ENCODE assay signal across 8 mouse cellular contexts in genomic region chr1:92831188-92832001, GRCm38 (mm10). TPM values are rescaled to one million over a fixed set of nuclear protein-coding genes. Genes with fewer than 3 reads are reported as not detected.
DNase-seq lines count a peak whose midpoint lies in the region; ATAC-seq and TF ChIP-seq lines count a peak whose summit lies in the region.

Gene Gpc1, plus strand, starts transcription at chr1:92831645.

- peak within 1 kb of the TSS; percentile 79 for H3K4me2 ChIP-seq in forebrain, embryonic 12.5 days
- H3K4me2 ChIP-seq in heart, embryonic 15.5 days = peak within 1 kb of the TSS; percentile 95
- H3K4me2 ChIP-seq in liver, embryonic 13.5 days = peak within 1 kb of the TSS; percentile 72
- H3K4me2 ChIP-seq in neural tube, embryonic 11.5 days (ENCODE audit: low read depth) = peak within 1 kb of the TSS; percentile 66
- peak within 1 kb of the TSS; percentile 93 for H3K4me2 ChIP-seq in stomach, postnatal 0 days (replicated peaks; ENCODE audit: low read depth)

- no peaks in the 10 kb centered on the region for H3K9me3 ChIP-seq in forebrain, embryonic 12.5 days
- H3K9me3 ChIP-seq in heart, embryonic 15.5 days (replicated peaks) = no peaks in the 10 kb centered on the region
- no peaks in the 10 kb centered on the region for H3K9me3 ChIP-seq in liver, embryonic 13.5 days (replicated peaks)
- no peaks in the 10 kb centered on the region for H3K9me3 ChIP-seq in neural tube, embryonic 11.5 days (ENCODE audit: control insufficient read depth, low read length)
- no peaks in the 10 kb centered on the region for H3K9me3 ChIP-seq in stomach, postnatal 0 days (ENCODE audit: control insufficient read depth, low read length)

- peaks cover 43% of the 10 kb centered on the region for H3K4me1 ChIP-seq in forebrain, embryonic 12.5 days
- H3K4me1 ChIP-seq in heart, embryonic 15.5 days (replicated peaks) = peaks cover 44% of the 10 kb centered on the region
- H3K4me1 ChIP-seq in liver, embryonic 13.5 days (replicated peaks) = peaks cover 13% of the 10 kb centered on the region; the same call in 1 of the 2 replicates
- peaks cover 12% of the 10 kb centered on the region for H3K4me1 ChIP-seq in neural tube, embryonic 11.5 days (ENCODE audit: control insufficient read depth, insufficient read depth, low read length)
- H3K4me1 ChIP-seq in stomach, postnatal 0 days (replicated peaks; ENCODE audit: control insufficient read depth, insufficient read depth) = no peaks in the 10 kb centered on the region; the same call in 1 of the 2 replicates

- WGBS in forebrain, embryonic 12.5 days = under 1% methylated on average over 55 of the region's 99 CpGs
- WGBS in heart, embryonic 15.5 days = 1% methylated on average over 82 of the region's 99 CpGs
- under 1% methylated on average over 67 of the region's 99 CpGs for WGBS in liver, embryonic 13.5 days (ENCODE audit: insufficient replicate concordance)
- 0% methylated on average over 42 of the region's 99 CpGs for WGBS in neural tube, embryonic 11.5 days
- WGBS in stomach, postnatal 0 days = 1% methylated on average over 23 of the region's 99 CpGs

- no peaks in the 10 kb centered on the region for H3K27me3 ChIP-seq in C2C12 (ENCODE audit: control insufficient read depth, insufficient read depth, insufficient read length)
- H3K27me3 ChIP-seq in forebrain, embryonic 12.5 days = peaks cover 8% of the 10 kb centered on the region
- H3K27me3 ChIP-seq in heart, embryonic 15.5 days = peaks cover 67% of the 10 kb centered on the region
- H3K27me3 ChIP-seq in liver, embryonic 13.5 days = peaks cover 63% of the 10 kb centered on the region
- H3K27me3 ChIP-seq in neural tube, embryonic 11.5 days (ENCODE audit: control insufficient read depth, insufficient read depth, low read length) = no peaks in the 10 kb centered on the region
- no peaks in the 10 kb centered on the region for H3K27me3 ChIP-seq in stomach, postnatal 0 days (ENCODE audit: control insufficient read depth, insufficient read depth, low read length)

- peak; percentile 80 for ATAC-seq in forebrain, embryonic 12.5 days (ENCODE audit: low FRiP score)
- ATAC-seq in heart, embryonic 15.5 days (replicated peaks; ENCODE audit: insufficient number of reproducible peaks, insufficient read depth, low FRiP score, low read depth) = peak; percentile 79
- ATAC-seq in liver, embryonic 13.5 days (ENCODE audit: low read depth) = peak; percentile 67
- peak; percentile 72 for ATAC-seq in neural tube, embryonic 11.5 days (ENCODE audit: insufficient read depth, low FRiP score, low TSS enrichment)
- peak; percentile 76 for ATAC-seq in stomach, postnatal 0 days (ENCODE audit: low FRiP score, low TSS enrichment)

- no peak for TF ChIP-seq EP300 in stomach, postnatal 0 days (optimal IDR thresholded peaks at IDR 0.05)

- peaks cover 43% of the 10 kb centered on the region for H3K79me3 ChIP-seq in C2C12 (ENCODE audit: low read depth)

- H3K9ac ChIP-seq in forebrain, embryonic 12.5 days = peak within 1 kb of the TSS; percentile 99
- H3K9ac ChIP-seq in heart, embryonic 15.5 days = peak within 1 kb of the TSS; percentile 96
- H3K9ac ChIP-seq in liver, embryonic 13.5 days = peak within 1 kb of the TSS; percentile 54
- peak within 1 kb of the TSS; percentile 96 for H3K9ac ChIP-seq in neural tube, embryonic 11.5 days (ENCODE audit: low read length)
- H3K9ac ChIP-seq in stomach, postnatal 0 days (ENCODE audit: low read length) = peak within 1 kb of the TSS; percentile 71

- peak within 1 kb of the TSS; percentile 85 for H3K4me3 ChIP-seq in C2C12 (ENCODE audit: insufficient read depth, poor library complexity, severe bottlenecking)
- peak within 1 kb of the TSS; percentile 84 for H3K4me3 ChIP-seq in forebrain, embryonic 12.5 days (replicated peaks)
- peak within 1 kb of the TSS; percentile 83 for H3K4me3 ChIP-seq in heart, embryonic 15.5 days
- peak within 1 kb of the TSS; percentile 55 for H3K4me3 ChIP-seq in liver, embryonic 13.5 days (replicated peaks)
- H3K4me3 ChIP-seq in neural tube, embryonic 11.5 days (ENCODE audit: low read depth, low read length) = peak within 1 kb of the TSS; percentile 91
- H3K4me3 ChIP-seq in stomach, postnatal 0 days (ENCODE audit: low read depth, low read length) = peak within 1 kb of the TSS; percentile 63

- peak; percentile 96 for DNase-seq in brain, adult 2 months (ENCODE audit: low read depth, low spot score)
- DNase-seq in kidney, postnatal 25 days = peak; percentile 82 to 90
- no peak for DNase-seq in liver, embryonic 13.5 days
- DNase-seq in neural tube, embryonic 11.5 days (ENCODE audit: low spot score) = peak; percentile 89
- DNase-seq in stomach, postnatal 0 days (ENCODE audit: low spot score) = peak; percentile 73

- H3K27ac ChIP-seq in forebrain, embryonic 12.5 days = peak within 1 kb of the TSS; percentile 97
- peak within 1 kb of the TSS; percentile 95 for H3K27ac ChIP-seq in heart, embryonic 15.5 days
- no peak within 1 kb of the TSS for H3K27ac ChIP-seq in liver, embryonic 13.5 days
- H3K27ac ChIP-seq in neural tube, embryonic 11.5 days (ENCODE audit: low read depth, low read length) = peak within 1 kb of the TSS; percentile 83
- peak within 1 kb of the TSS; percentile 84 for H3K27ac ChIP-seq in stomach, postnatal 0 days (replicated peaks)

- TF ChIP-seq CTCF in C2C12 (IDR thresholded peaks at IDR 0.05; ENCODE audit: control insufficient read depth, insufficient read depth, insufficient read length) = no peak
- no peak for TF ChIP-seq CTCF in stomach, postnatal 0 days (IDR thresholded peaks at IDR 0.05; ENCODE audit: low read depth)

- H3K79me2 ChIP-seq in C2C12 (ENCODE audit: control insufficient read depth, insufficient read depth) = peaks cover 48% of the 10 kb centered on the region

- peaks cover 32% of the 10 kb centered on the region for H3K36me3 ChIP-seq in C2C12 (ENCODE audit: control insufficient read depth, insufficient read depth)
- peaks cover 18% of the 10 kb centered on the region for H3K36me3 ChIP-seq in forebrain, embryonic 12.5 days (replicated peaks)
- H3K36me3 ChIP-seq in heart, embryonic 15.5 days = no peaks in the 10 kb centered on the region
- H3K36me3 ChIP-seq in liver, embryonic 13.5 days = no peaks in the 10 kb centered on the region
- H3K36me3 ChIP-seq in neural tube, embryonic 11.5 days (ENCODE audit: control insufficient read depth, insufficient read depth, low read length) = no peaks in the 10 kb centered on the region
- H3K36me3 ChIP-seq in stomach, postnatal 0 days (ENCODE audit: control insufficient read depth, insufficient read depth, low read length) = no peaks in the 10 kb centered on the region

- peak within 1 kb of the TSS; percentile 98 for H3ac ChIP-seq in C2C12 (ENCODE audit: control insufficient read depth, insufficient read length, low read depth)

TF ChIP-seq in C2C12, 6 proteins besides CTCF, POLR2A, EP300 and RAD21:
- TF ChIP-seq MAX (IDR thresholded peaks at IDR 0.05) = peak; percentile 35
- no peak for TF ChIP-seq MYOG (IDR thresholded peaks at IDR 0.05; ENCODE audit: control insufficient read depth, extremely low read depth, insufficient read length)

RNA-seq across cellular contexts. Expression of gene Gpc1, which starts in this region (rescaled TPM):
- 380 TPM for polyA plus RNA-seq in C2C12 (2012; fragmentation: generic; extraction: Trizol)
- polyA plus RNA-seq in forebrain, embryonic 12.5 days (2016; fragmentation: Nextera tagmentation; extraction: Ambion mirVana) = 124 and 160 TPM in 2 replicates
- polyA plus RNA-seq in heart, embryonic 15.5 days (2015; fragmentation: Nextera tagmentation; extraction: Ambion mirVana) = 61.3 and 71.4 TPM in 2 replicates
- polyA plus RNA-seq in liver, embryonic 13.5 days (2015; fragmentation: Nextera tagmentation; extraction: Ambion mirVana) = 2.7 TPM in 2 replicates
- 49.5 and 52.5 TPM in 2 replicates for polyA plus RNA-seq in neural tube, embryonic 11.5 days (2014; fragmentation: Nextera tagmentation; extraction: Ambion mirVana)
- polyA plus RNA-seq in stomach, postnatal 0 days (2015; fragmentation: Nextera tagmentation; extraction: Ambion mirVana) = 14.0 and 15.5 TPM in 2 replicates
